Mouse (Mus musculus): ENCODE data around the gene Nmnat3.

DNA sequence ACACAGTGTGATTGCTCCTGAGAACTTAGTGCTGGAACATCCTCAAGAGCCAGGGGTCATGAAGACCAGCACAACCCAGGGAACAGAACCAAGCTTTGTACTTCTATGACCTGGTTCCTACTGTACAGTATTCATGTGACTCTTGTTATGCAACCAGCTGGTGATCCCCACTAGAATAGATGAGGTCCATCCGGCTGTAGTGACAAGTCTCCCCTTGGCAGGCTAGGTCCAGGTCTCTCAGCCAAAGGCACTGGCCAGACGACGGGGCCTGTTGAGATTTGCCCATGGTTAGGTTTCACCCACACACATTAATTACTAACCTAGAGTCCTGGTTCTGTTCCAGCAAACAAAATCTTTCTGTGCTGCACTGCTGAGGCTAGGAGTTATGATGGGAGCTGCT, 131.1 kb downstream of the Nmnat3 start:
- TF ChIP-seq CTCF (IDR thresholded peaks at IDR 0.05; ENCODE audit: borderline replicate concordance, control insufficient read depth, extremely low read depth, insufficient read depth, low read length, poor library complexity) (no peak), POLR2A (IDR thresholded peaks at IDR 0.05; ENCODE audit: control insufficient read depth, extremely low read depth, insufficient read depth, low read length, poor library complexity) (no peak)
